Mouse (Mus musculus) kidney, postnatal 0 days (tissue): ENCODE measurements around the gene Grik4. TPM values are rescaled to one million over a fixed set of nuclear protein-coding genes. Genes with fewer than 3 reads are reported as not detected.

Source experiments
- ATAC-seq: fragments of 200-750 bp; cut with Nextera tagmentation; replicated peaks from 2 replicates; pipeline ENCODE4 v1.8.0; 2017; ENCODE audit warnings: low read depth, moderate number of reproducible peaks, moderate TSS enrichment, moderate library complexity; ENCODE audit not compliant: low FRiP score
- DNase-seq: peaks from one replicate; pipeline ENCODE4 v3.0.0-alpha.2; 2016; ENCODE audit warnings: low spot score
- H3K27ac ChIP-seq: fragments of 300-500 bp; sonication (generic); 2 replicates; pipeline ENCODE4 v1.5.1; 2014; ENCODE audit warnings: mild to moderate bottlenecking
- H3K27me3 ChIP-seq: fragments of 300-500 bp; sonication (generic); 2 replicates; pipeline ENCODE4 v1.6.1; 2014; ENCODE audit warnings: low read length, mixed read lengths; ENCODE audit not compliant: insufficient read depth
- H3K36me3 ChIP-seq: fragments of 300-500 bp; sonication (generic); 2 replicates; pipeline ENCODE4 v1.6.1; 2014; ENCODE audit warnings: low read length, mixed read lengths; ENCODE audit not compliant: insufficient read depth
- H3K4me1 ChIP-seq: fragments of 300-500 bp; sonication (generic); replicated peaks from 2 replicates; pipeline ENCODE4 v1.6.1; 2014; ENCODE audit warnings: antibody characterized with exemption, low read length, mixed read lengths; ENCODE audit not compliant: insufficient read depth
- H3K4me2 ChIP-seq: fragments of 300-500 bp; sonication (generic); 2 replicates; pipeline ENCODE4 v1.6.1; 2014; ENCODE audit warnings: mild to moderate bottlenecking, low read length, moderate library complexity, mixed read lengths
- H3K4me3 ChIP-seq: fragments of 300-500 bp; sonication (generic); replicated peaks from 2 replicates; pipeline ENCODE4 v1.5.1; 2014; ENCODE audit warnings: low read depth, low read length
- H3K9ac ChIP-seq: fragments of 300-500 bp; sonication (generic); 2 replicates; pipeline ENCODE4 v1.6.1; 2014; ENCODE audit warnings: low read depth, low read length
- H3K9me3 ChIP-seq: fragments of 300-500 bp; sonication (generic); replicated peaks from 2 replicates; pipeline ENCODE4 v1.6.1; 2016; ENCODE audit warnings: low read length, inconsistent platforms, mixed read lengths
- CTCF ChIP-seq: IDR thresholded peaks from 2 replicates; pipeline ENCODE4 v1.5.1; 2016; ENCODE audit warnings: antibody characterized with exemption, low read depth, mild to moderate bottlenecking, moderate library complexity
- WGBS: fragments of 180-500 bp; shearing (Covaris S2); extraction: QIAGEN DNeasy Blood & Tissue Kit; methylation state at CpG from one replicate; pipeline ENCODE4 v1.1.7; 2014; 5-methylcytosine and 5-hydroxymethylcytosine counted together
- polyA plus RNA-seq: library from polyadenylated mRNA; unstranded; fragments of >200 nt; fragmentation: Nextera tagmentation; extraction: Ambion mirVana; gene quantifications from 2 replicates; pipeline ENCODE4 v1.2.1, GENCODE M21; 2015

Gene Grik4
- polyA plus RNA-seq, 1 experiment from 2014 or later = 2.0 TPM

- no peak for ATAC-seq
- H3K36me3 ChIP-seq = no peaks in the 10 kb centered on the region
- TF ChIP-seq CTCF = no peak
- peaks cover 4% of the 10 kb centered on the region; the same call in 1 of the 2 replicates for H3K4me1 ChIP-seq
- H3K4me2 ChIP-seq = no peak overlapping the region
- no peak overlapping the region for H3K27ac ChIP-seq
- H3K27me3 ChIP-seq = no peaks in the 10 kb centered on the region
- 51% methylated on average over 10 of the region's 10 CpGs for WGBS
- no peak overlapping the region for H3K4me3 ChIP-seq
- H3K9ac ChIP-seq = no peak overlapping the region
- DNase-seq = no peak
- no peaks in the 10 kb centered on the region for H3K9me3 ChIP-seq
Observed at GRCm38 (mm10) chr9:42636446-42636845, 307.8 kb downstream of the Grik4 start.

- DNase-seq = no peak
- no peak overlapping the region for H3K4me2 ChIP-seq
- H3K4me3 ChIP-seq = no peak overlapping the region
- H3K36me3 ChIP-seq = no peaks in the 10 kb centered on the region
- no peaks in the 10 kb centered on the region for H3K27me3 ChIP-seq
- H3K4me1 ChIP-seq = peaks cover 3% of the 10 kb centered on the region; the same call in 1 of the 2 replicates
- no peak overlapping the region for H3K9ac ChIP-seq
- WGBS = 90% methylated on average over 4 of the region's 4 CpGs
- no peak for TF ChIP-seq CTCF
- H3K27ac ChIP-seq = no peak overlapping the region
- H3K9me3 ChIP-seq = no peaks in the 10 kb centered on the region
- no peak for ATAC-seq
Observed at GRCm38 (mm10) chr9:42631479-42631878, 312.8 kb downstream of the Grik4 start.

- H3K36me3 ChIP-seq = no peaks in the 10 kb centered on the region
- peaks cover 3% of the 10 kb centered on the region; the same call in 1 of the 2 replicates for H3K4me1 ChIP-seq
- H3K9ac ChIP-seq = no peak overlapping the region
- no peaks in the 10 kb centered on the region for H3K9me3 ChIP-seq
- WGBS = 32% methylated on average over 6 of the region's 6 CpGs
- no peak for TF ChIP-seq CTCF
- H3K4me3 ChIP-seq = no peak overlapping the region
- no peak for DNase-seq
- no peak overlapping the region for H3K4me2 ChIP-seq
- no peak overlapping the region for H3K27ac ChIP-seq
- H3K27me3 ChIP-seq = no peaks in the 10 kb centered on the region
- no peak for ATAC-seq
Observed at GRCm38 (mm10) chr9:42627634-42628033, 316.7 kb downstream of the Grik4 start.

GRCm38 (mm10) chr9:42627146-42627545, 317.1 kb downstream of the Grik4 start:
- Histone ChIP-seq H3K27ac (no peak overlapping the region), H3K4me1 (peaks cover 3% of the 10 kb centered on the region; the same call in 1 of the 2 replicates), H3K9me3 (no peaks in the 10 kb centered on the region), H3K4me3 (no peak overlapping the region), H3K36me3 (no peaks in the 10 kb centered on the region), H3K4me2 (no peak overlapping the region), H3K27me3 (no peaks in the 10 kb centered on the region), H3K9ac (no peak overlapping the region)
- DNase-seq = no peak
- no peak for TF ChIP-seq CTCF
- 55% methylated on average over 8 of the region's 8 CpGs for WGBS
- no peak for ATAC-seq

- ATAC-seq (no peak), DNase-seq (no peak)
- Histone ChIP-seq H3K27me3 (no peaks in the 10 kb centered on the region), H3K9me3 (no peaks in the 10 kb centered on the region), H3K27ac (no peak overlapping the region), H3K4me3 (no peak overlapping the region), H3K36me3 (no peaks in the 10 kb centered on the region), H3K4me2 (no peak overlapping the region), H3K9ac (no peak overlapping the region), H3K4me1 (peaks cover 3% of the 10 kb centered on the region; the same call in 1 of the 2 replicates)
- 65% methylated on average over 6 of the region's 6 CpGs for WGBS
- no peak for TF ChIP-seq CTCF
Observed at GRCm38 (mm10) chr9:42626226-42626775, 318.0 kb downstream of the Grik4 start.

- no peak overlapping the region for H3K4me3 ChIP-seq
- no peak overlapping the region for H3K27ac ChIP-seq
- no peak for TF ChIP-seq CTCF
- DNase-seq (no peak), ATAC-seq (no peak)
- H3K36me3 ChIP-seq = no peaks in the 10 kb centered on the region
- WGBS = 67% methylated on average over 10 of the region's 10 CpGs
- no peak overlapping the region for H3K4me2 ChIP-seq
- no peaks in the 10 kb centered on the region for H3K4me1 ChIP-seq
- H3K27me3 ChIP-seq = no peaks in the 10 kb centered on the region
- no peak overlapping the region for H3K9ac ChIP-seq
- H3K9me3 ChIP-seq = no peaks in the 10 kb centered on the region
Observed at GRCm38 (mm10) chr9:42614409-42614808, 329.9 kb downstream of the Grik4 start.

GRCm38 (mm10) chr9:42613827-42614226, 330.5 kb downstream of the Grik4 start:
- Histone ChIP-seq H3K9ac (no peak overlapping the region), H3K27ac (no peak overlapping the region), H3K4me3 (no peak overlapping the region), H3K4me1 (no peaks in the 10 kb centered on the region), H3K9me3 (no peaks in the 10 kb centered on the region), H3K36me3 (no peaks in the 10 kb centered on the region), H3K4me2 (no peak overlapping the region), H3K27me3 (no peaks in the 10 kb centered on the region)
- WGBS = 47% methylated on average over 6 of the region's 6 CpGs
- no peak for ATAC-seq
- TF ChIP-seq CTCF = no peak
- DNase-seq = no peak
